Mouse (Mus musculus) liver, postnatal 0 days (tissue): ENCODE measurements around the gene Kng1. TPM values are rescaled to one million over a fixed set of nuclear protein-coding genes. Genes with fewer than 3 reads are reported as not detected.
A peak's percentile ranks its signal among the peaks of the same experiment; 100 is the strongest.
"Not testable (repeated sequence)": the region's sequence is repeated elsewhere in the genome, so short reads cannot be mapped to it uniquely, and the experiment has no call there.

Experiments used
- ATAC-seq: fragments of 200-750 bp; cut with Nextera tagmentation; 2 replicates; pipeline ENCODE4 v1.8.0; 2017; ENCODE audit warnings: mild to moderate bottlenecking, moderate library complexity
- DNase-seq: peaks from one replicate; pipeline ENCODE4 v3.0.0-alpha.2; 2016
- H3K27ac ChIP-seq: fragments of 300-500 bp; sonication (generic); 2 replicates; pipeline ENCODE4 v1.5.1; 2014; ENCODE audit warnings: antibody characterized with exemption, moderate library complexity, mild to moderate bottlenecking, low read depth
- H3K27me3 ChIP-seq: fragments of 300-500 bp; sonication (generic); 2 replicates; pipeline ENCODE4 v1.6.1; 2014; ENCODE audit warnings: low read length, control low read depth, mixed read lengths; ENCODE audit not compliant: insufficient read depth
- H3K36me3 ChIP-seq: fragments of 300-500 bp; sonication (generic); replicated peaks from 2 replicates; pipeline ENCODE4 v1.6.1; 2014; ENCODE audit warnings: mild to moderate bottlenecking, control low read depth, low read length, moderate library complexity, mixed read lengths; ENCODE audit not compliant: insufficient read depth
- H3K4me1 ChIP-seq: fragments of 300-500 bp; sonication (generic); 2 replicates; pipeline ENCODE4 v1.6.1; 2014; ENCODE audit warnings: antibody characterized with exemption, mild to moderate bottlenecking, control low read depth; ENCODE audit not compliant: insufficient read depth
- H3K4me2 ChIP-seq: fragments of 300-500 bp; sonication (generic); 2 replicates; pipeline ENCODE4 v1.6.1; 2014; ENCODE audit warnings: low read depth, mild to moderate bottlenecking, low read length, moderate library complexity, mixed read lengths
- H3K4me3 ChIP-seq: fragments of 300-500 bp; sonication (generic); 2 replicates; pipeline ENCODE4 v1.5.1; 2014; ENCODE audit warnings: low read depth, low read length
- H3K9ac ChIP-seq: fragments of 300-500 bp; sonication (generic); replicated peaks from 2 replicates; pipeline ENCODE4 v1.6.1; 2014; ENCODE audit warnings: mild to moderate bottlenecking, moderate library complexity
- H3K9me3 ChIP-seq: fragments of 300-500 bp; sonication (generic); 2 replicates; pipeline ENCODE4 v1.6.1; 2016; ENCODE audit warnings: mild to moderate bottlenecking, control low read depth, low read length, mixed read lengths
- CTCF ChIP-seq: sonication (generic); IDR thresholded peaks from 2 replicates; pipeline ENCODE4 v1.5.1; 2016; ENCODE audit warnings: antibody characterized with exemption, low read depth
- EP300 ChIP-seq: IDR thresholded peaks from 2 replicates; pipeline ENCODE4 v1.6.1; 2016; ENCODE audit warnings: antibody characterized with exemption, low read depth, mild to moderate bottlenecking
- WGBS: fragments of 180-500 bp; shearing (Covaris S2); extraction: QIAGEN DNeasy Blood & Tissue Kit; methylation state at CpG from one replicate; pipeline ENCODE4 v1.1.7; 2014; ENCODE audit not compliant: insufficient replicate concordance; 5-methylcytosine and 5-hydroxymethylcytosine counted together
- polyA plus RNA-seq: library from polyadenylated mRNA; unstranded; fragments of >200 nt; fragmentation: Nextera tagmentation; extraction: Ambion mirVana; gene quantifications from 2 replicates; pipeline ENCODE4 v1.2.1, GENCODE M21; 2015

Kng1 gene
- polyA plus RNA-seq = 5,182 and 5,316 TPM in 2 replicates

DNA sequence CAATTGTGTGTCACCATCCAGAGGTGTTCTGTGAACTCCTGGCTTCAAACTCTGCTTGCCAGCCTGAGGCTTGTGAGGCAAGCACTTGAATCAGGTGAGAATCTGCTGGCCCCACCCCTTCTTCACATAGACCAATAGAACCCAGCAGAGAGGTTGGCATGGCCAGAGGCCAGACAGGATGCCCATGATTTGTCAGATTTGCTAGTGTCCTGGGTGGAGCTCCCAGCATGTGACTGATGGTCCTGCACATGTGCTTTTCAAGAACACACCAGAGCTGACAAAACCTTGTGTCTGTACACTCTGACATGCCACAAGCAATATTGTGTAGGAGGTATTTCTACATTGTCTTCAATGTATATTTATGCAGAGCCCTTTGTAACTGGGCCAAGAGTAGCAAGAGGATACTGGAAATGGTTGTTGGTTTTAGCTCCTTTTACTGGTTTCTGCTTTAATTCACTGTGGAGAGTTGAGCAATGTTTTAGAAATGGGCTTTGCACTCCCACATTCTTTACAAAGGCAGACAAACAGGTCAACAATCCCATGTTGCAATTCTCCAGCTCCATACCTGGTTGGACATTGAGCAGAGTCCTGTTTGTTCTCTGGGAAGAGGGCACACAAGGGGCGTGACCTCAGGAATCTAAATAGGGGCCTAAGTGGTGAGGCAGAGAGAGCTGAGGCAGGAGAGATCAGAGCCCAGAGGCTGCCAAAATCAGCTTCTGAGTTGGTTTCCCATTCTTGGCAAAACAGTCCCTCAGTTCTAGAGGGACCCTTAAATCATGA is at the start of gene Kng1:
Gene Kng1, plus strand, starts transcription at position 198 of the 780 bp plus-strand sequence.
- Histone ChIP-seq H3K9ac (peak within 1 kb of the TSS; percentile 63), H3K4me3 (peak within 1 kb of the TSS; percentile 42)
- peak; percentile 60 for DNase-seq

DNA sequence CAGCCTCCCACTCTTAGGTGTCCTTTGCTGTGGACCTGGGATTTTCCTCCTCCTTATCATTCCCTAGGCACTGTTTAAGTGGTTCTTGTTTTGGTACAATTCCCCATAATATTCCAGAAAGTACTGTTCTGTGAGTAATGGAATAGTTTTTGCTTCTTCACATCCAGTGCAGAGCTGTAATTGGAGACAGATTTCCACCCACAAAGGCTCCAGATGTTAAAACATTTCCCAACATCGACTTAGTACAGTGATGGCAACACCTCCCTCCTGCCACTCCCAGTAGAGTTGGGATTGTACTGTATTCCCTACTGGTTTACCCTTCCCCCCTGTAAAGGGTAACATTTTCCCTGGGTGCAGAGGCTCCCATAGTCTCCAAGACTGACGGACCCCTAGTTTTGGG is 43.9 kb upstream of the Kng1 start:
- ATAC-seq, H3K27ac ChIP-seq, H3K36me3 ChIP-seq, H3K4me3 ChIP-seq, H3K27me3 ChIP-seq, H3K4me2 ChIP-seq, H3K9me3 ChIP-seq, DNase-seq, H3K4me1 ChIP-seq, H3K9ac ChIP-seq: not testable (repeated sequence)
- WGBS = 72% methylated on average over 2 of the region's 2 CpGs

More for the DNA sequence above, at the start of gene Kng1:
- 62% methylated on average over 1 of the region's 1 CpGs for WGBS
- not testable (repeated sequence) for H3K36me3 ChIP-seq, H3K4me1 ChIP-seq, H3K9me3 ChIP-seq, H3K27me3 ChIP-seq
- H3K27ac ChIP-seq = peak within 1 kb of the TSS; percentile 89
- H3K4me2 ChIP-seq = peak within 1 kb of the TSS; percentile 40; the same call in 1 of the 2 replicates
- TF ChIP-seq EP300 = peak; percentile 78
- peak; percentile 89 for ATAC-seq

DNA sequence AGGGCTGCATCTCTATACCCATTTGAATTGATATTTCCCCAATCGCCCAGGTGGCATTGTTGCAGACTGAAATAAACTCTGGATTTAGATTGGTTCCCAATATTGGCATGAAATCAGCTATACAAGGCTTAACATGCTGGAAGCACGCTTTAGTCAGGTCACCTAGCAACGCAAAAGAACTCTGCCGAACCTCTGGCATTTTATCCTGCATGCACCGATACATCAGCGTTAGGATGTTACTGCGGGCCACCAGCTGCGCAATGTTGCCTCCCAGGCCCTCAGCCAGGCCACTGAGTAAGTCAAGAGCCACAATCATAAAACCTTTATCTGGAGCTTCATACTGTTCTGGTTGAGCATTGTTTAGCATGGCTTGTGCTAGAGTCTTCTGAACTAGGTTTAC is 43.0 kb upstream of the Kng1 start:
- H3K27ac ChIP-seq, H3K36me3 ChIP-seq, H3K4me2 ChIP-seq, H3K27me3 ChIP-seq, H3K9ac ChIP-seq, H3K4me1 ChIP-seq, H3K9me3 ChIP-seq, ATAC-seq, DNase-seq, H3K4me3 ChIP-seq: not testable (repeated sequence)
- 82% methylated on average over 8 of the region's 8 CpGs for WGBS

DNA sequence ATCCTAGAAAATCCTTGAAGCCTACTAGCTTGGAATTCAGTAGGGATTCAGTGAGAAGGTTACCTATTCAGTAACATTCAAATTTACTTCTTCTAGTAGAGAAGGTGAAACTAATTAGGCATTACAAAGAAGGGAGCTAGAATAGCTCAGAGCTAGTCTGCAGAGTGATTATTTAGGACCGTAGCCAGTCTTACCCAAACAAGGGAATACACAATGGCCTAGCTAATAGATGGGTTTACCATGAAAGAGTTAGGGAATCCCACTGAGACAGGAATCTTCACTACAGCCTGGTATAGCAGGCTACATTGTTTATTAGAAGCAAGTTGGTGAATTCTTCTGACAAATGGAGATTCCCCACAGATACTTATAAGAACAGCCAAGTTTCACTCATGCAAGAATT is 37.1 kb upstream of the Kng1 start:
- DNase-seq, H3K27me3 ChIP-seq, H3K4me1 ChIP-seq, H3K4me2 ChIP-seq, H3K4me3 ChIP-seq, H3K9me3 ChIP-seq, H3K27ac ChIP-seq, H3K36me3 ChIP-seq, ATAC-seq, H3K9ac ChIP-seq: not testable (repeated sequence)
- 69% methylated on average over 1 of the region's 1 CpGs for WGBS

DNA sequence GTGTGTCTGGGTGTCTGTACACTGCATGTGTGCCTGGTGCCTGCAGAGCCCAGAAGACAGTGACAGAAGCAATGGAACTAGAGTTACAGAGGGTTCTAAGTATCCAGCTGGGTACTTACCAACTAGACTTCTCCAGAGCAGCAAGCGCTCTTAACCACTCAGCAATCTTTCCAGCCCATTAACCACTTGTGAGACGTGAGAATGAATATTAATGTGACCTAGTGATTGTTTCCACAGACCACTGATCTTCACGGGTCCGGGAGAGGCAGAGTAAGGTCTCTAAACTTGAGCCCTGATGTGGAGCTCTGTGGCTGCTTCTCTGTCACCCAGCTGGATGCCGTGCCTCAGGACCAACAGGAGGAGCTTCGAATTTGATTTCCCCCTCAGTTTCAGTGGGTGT is 32.6 kb upstream of the Kng1 start:
- ATAC-seq (no peak), DNase-seq (no peak)
- 0 out of 2 replicates have a peak overlapping the region, but pooled peaks have one; percentile 62 for H3K4me2 ChIP-seq
- 0 out of 2 replicates have a peak, but pooled peaks cover 6% of the 10 kb centered on the region for H3K4me1 ChIP-seq
- no peak for TF ChIP-seq CTCF
- TF ChIP-seq EP300 = no peak
- no peaks in the 10 kb centered on the region for H3K27me3 ChIP-seq
- H3K27ac ChIP-seq = no peak overlapping the region
- WGBS = 63% methylated on average over 6 of the region's 6 CpGs
- 0 out of 2 replicates have a peak, but pooled peaks cover 2% of the 10 kb centered on the region for H3K36me3 ChIP-seq
- H3K4me3 ChIP-seq = no peak overlapping the region
- no peak overlapping the region for H3K9ac ChIP-seq
- H3K9me3 ChIP-seq = no peaks in the 10 kb centered on the region

DNA sequence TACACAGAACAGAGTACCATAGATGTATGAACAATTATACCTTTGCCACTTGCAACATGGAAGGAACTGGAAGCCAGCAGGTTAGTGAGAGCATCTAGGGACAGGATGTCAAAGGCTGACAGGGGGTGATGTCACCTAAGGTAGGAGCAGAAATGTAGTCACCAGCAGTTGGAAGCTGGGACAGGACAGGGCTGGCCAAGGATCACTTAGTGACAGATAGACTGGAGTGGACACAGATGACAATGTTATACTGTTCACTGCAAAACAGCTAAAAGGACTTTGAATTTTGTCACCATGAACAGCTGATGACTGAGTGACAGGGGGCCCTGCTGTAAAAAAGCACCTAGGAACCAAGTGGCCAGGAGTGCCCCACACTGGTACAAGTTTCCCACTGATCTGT is 31.1 kb upstream of the Kng1 start:
- ATAC-seq = peak; percentile 35
- Histone ChIP-seq H3K27ac (no peak overlapping the region), H3K9me3 (no peaks in the 10 kb centered on the region), H3K36me3 (0 out of 2 replicates have a peak, but pooled peaks cover 2% of the 10 kb centered on the region), H3K9ac (peak overlapping the region; percentile 28; the same call in 1 of the 2 replicates), H3K27me3 (no peaks in the 10 kb centered on the region), H3K4me3 (peak overlapping the region; percentile 0), H3K4me2 (peak overlapping the region; percentile 62), H3K4me1 (0 out of 2 replicates have a peak, but pooled peaks cover 6% of the 10 kb centered on the region)
- no peak for TF ChIP-seq CTCF
- no peak for TF ChIP-seq EP300
- DNase-seq = no peak

DNA sequence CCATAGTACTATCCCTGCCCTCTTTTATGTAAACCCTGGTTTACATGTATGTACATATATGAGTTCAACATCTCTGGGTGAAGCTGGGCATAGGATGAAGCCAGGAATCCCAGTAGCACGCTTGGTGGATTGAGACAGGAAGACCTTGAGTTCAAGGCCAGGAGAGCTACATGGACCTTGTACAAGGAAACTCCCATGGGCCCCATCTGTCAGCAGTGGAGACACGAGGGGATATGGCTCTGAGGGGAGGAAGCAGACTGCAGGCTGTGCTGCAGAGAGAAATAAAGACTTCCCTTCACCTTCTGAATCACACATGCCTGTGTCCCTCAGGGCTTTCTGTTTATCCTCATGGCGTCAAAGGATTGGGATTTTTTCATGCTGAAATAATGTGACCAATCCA is 30.3 kb upstream of the Kng1 start:
- H3K9me3 ChIP-seq, DNase-seq, H3K27ac ChIP-seq, H3K4me1 ChIP-seq, H3K36me3 ChIP-seq, H3K9ac ChIP-seq, ATAC-seq, H3K27me3 ChIP-seq, H3K4me3 ChIP-seq: not testable (repeated sequence)
- H3K4me2 ChIP-seq = peak overlapping the region; percentile 62
- WGBS = 50% methylated on average over 3 of the region's 3 CpGs
